Mouse (Mus musculus) liver, embryonic 12.5 days (tissue): ENCODE data around the gene Car11. TPM values are rescaled to one million over a fixed set of nuclear protein-coding genes. Genes with fewer than 3 reads are reported as not detected.

Experiments used
- ATAC-seq: fragments of 200-750 bp; cut with Nextera tagmentation; 2 replicates; pipeline ENCODE4 v1.8.0; 2017; ENCODE audit warnings: moderate number of reproducible peaks, mild to moderate bottlenecking, moderate library complexity
- H3K27ac ChIP-seq: fragments of 300-500 bp; sonication (generic); 2 replicates; pipeline ENCODE4 v1.5.1; 2016; ENCODE audit warnings: mild to moderate bottlenecking
- H3K27me3 ChIP-seq: fragments of 300-500 bp; sonication (generic); replicated peaks from 2 replicates; pipeline ENCODE4 v1.6.1; 2016; ENCODE audit warnings: mild to moderate bottlenecking, moderate library complexity
- H3K36me3 ChIP-seq: fragments of 300-500 bp; sonication (generic); 2 replicates; pipeline ENCODE4 v1.6.1; 2016; ENCODE audit warnings: mild to moderate bottlenecking, moderate library complexity
- H3K4me1 ChIP-seq: fragments of 300-500 bp; sonication (generic); 2 replicates; pipeline ENCODE4 v1.6.1; 2016
- H3K4me2 ChIP-seq: fragments of 300-500 bp; sonication (generic); 2 replicates; pipeline ENCODE4 v1.6.1; 2016; ENCODE audit warnings: mild to moderate bottlenecking, moderate library complexity
- H3K4me3 ChIP-seq: fragments of 300-500 bp; sonication (generic); 2 replicates; pipeline ENCODE4 v1.5.1; 2016; ENCODE audit warnings: mild to moderate bottlenecking, moderate library complexity
- H3K9ac ChIP-seq: fragments of 300-500 bp; sonication (generic); 2 replicates; pipeline ENCODE4 v1.6.1; 2016; ENCODE audit warnings: mild to moderate bottlenecking, moderate library complexity
- H3K9me3 ChIP-seq: fragments of 300-500 bp; sonication (generic); replicated peaks from 2 replicates; pipeline ENCODE4 v1.6.1; 2016; ENCODE audit warnings: mild to moderate bottlenecking, moderate library complexity
- WGBS: fragments of 180-500 bp; shearing (Covaris S2); methylation state at CpG from one replicate; pipeline ENCODE4 v1.1.7; 2016; ENCODE audit not compliant: insufficient replicate concordance; 5-methylcytosine and 5-hydroxymethylcytosine counted together
- polyA plus RNA-seq: library from polyadenylated mRNA; unstranded; fragments of >200 nt; fragmentation: Nextera tagmentation; extraction: Ambion mirVana; gene quantifications from 2 replicates; pipeline ENCODE4 v1.2.1, GENCODE M21; 2016

The Car11 gene
- polyA plus RNA-seq, 1 experiment from 2014 or later: 0.93 TPM

DNA sequence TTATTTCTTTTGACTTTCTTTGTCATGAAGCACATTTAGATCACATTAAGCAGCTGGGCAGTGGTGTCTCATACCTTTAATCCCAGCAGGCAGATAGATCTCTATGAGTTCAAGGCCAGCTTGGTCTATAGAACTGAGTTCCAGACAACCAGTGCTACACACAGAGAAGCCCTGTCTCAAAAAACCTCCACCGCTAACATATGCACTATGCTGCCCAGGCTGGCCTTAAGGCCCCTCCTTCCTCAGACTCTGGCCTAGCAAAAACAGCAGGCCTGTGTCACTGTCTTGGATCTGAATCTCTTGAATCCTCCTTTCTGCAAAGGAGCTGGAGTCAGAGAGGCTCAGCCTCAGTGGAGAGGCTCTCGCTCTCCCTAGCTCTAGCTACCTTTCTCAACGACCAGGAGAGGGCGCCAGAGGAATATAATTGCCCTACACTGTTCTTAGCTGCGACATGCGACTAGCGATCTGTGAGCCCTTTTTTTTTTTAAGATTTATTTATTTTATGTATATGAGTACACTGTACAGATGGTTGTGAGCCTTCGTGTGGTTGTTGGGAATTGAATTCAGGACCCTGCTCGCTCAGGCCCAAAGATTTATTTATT lies 39.6 kb downstream of the Car11 start:
- H3K4me3 ChIP-seq: no peak overlapping the region
- H3K9me3 ChIP-seq: no peaks in the 10 kb centered on the region
- no peak for ATAC-seq
- no peak overlapping the region for H3K4me2 ChIP-seq
- WGBS: 6% methylated on average over 9 of the region's 9 CpGs
- H3K9ac ChIP-seq: no peak overlapping the region
- H3K27ac ChIP-seq: no peak overlapping the region
- H3K27me3 ChIP-seq: peaks cover 26% of the 10 kb centered on the region; the same call in 1 of the 2 replicates
- H3K4me1 ChIP-seq: peaks cover 17% of the 10 kb centered on the region
- H3K36me3 ChIP-seq: no peaks in the 10 kb centered on the region

DNA sequence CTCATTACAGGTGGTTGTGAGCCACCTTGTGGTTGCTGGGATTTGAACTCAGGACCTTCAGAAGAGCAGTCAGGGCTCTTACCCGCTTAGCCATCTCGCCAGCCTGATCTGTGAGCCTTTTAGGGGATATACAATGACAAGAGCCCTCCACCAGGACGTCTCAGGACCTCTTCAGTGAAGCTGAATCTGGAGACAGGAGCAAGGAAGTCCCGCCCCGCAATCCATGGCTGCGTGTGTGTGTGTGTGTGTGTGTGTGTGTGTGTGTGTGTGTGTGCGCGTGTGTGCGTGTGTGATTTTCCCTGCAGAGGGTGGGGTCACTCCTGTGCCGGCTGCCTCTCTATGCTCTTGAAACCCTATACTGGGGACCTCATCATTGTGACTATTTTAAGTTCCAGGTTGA lies 40.2 kb downstream of the Car11 start:
- H3K4me1 ChIP-seq: peaks cover 17% of the 10 kb centered on the region
- no peak overlapping the region for H3K27ac ChIP-seq
- peaks cover 26% of the 10 kb centered on the region; the same call in 1 of the 2 replicates for H3K27me3 ChIP-seq
- no peak overlapping the region for H3K4me3 ChIP-seq
- no peak for ATAC-seq
- WGBS: 60% methylated on average over 10 of the region's 10 CpGs
- H3K9ac ChIP-seq: no peak overlapping the region
- H3K9me3 ChIP-seq: no peaks in the 10 kb centered on the region
- no peaks in the 10 kb centered on the region for H3K36me3 ChIP-seq
- H3K4me2 ChIP-seq: no peak overlapping the region

- Histone ChIP-seq H3K4me1 (peaks cover 17% of the 10 kb centered on the region), H3K4me2 (peak overlapping the region; percentile 52), H3K36me3 (no peaks in the 10 kb centered on the region), H3K9ac (no peak overlapping the region), H3K9me3 (no peaks in the 10 kb centered on the region), H3K27me3 (peaks cover 31% of the 10 kb centered on the region), H3K4me3 (no peak overlapping the region; the same call in 1 of the 2 replicates), H3K27ac (no peak overlapping the region)
- no peak for ATAC-seq
- WGBS: 39% methylated on average over 12 of the region's 12 CpGs
These were observed 41.7 kb downstream of the Car11 start for GRCm38 (mm10) chr7:45741308-45741707.

DNA sequence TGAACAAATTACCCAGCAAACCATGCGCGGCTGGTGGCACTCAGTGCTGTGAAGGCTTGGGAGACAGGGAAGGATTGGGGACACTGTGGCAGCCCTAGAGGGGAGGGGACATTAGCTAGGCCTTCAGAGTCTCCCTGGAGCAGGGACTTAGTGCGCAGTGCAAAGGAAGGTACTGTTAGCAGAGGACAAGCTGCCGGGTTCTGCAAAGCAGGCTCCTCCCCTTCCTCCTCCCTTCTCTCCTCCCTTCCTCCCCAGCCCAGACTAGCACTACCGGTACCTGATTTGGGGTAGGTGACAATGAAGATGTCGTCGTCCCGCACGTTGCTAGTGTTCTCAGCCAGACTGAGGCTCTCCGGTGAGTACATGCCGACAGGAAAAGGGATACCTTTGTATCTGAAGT lies 42.1 kb downstream of the Car11 start:
- Histone ChIP-seq H3K9me3 (0 out of 2 replicates have a peak, but pooled peaks cover 3% of the 10 kb centered on the region), H3K4me2 (peak overlapping the region; percentile 52), H3K27me3 (peaks cover 31% of the 10 kb centered on the region), H3K4me3 (peak overlapping the region; percentile 22; the same call in 1 of the 2 replicates), H3K27ac (no peak overlapping the region), H3K36me3 (no peaks in the 10 kb centered on the region), H3K9ac (no peak overlapping the region), H3K4me1 (peaks cover 17% of the 10 kb centered on the region)
- no peak; the same call in 1 of the 2 replicates for ATAC-seq
- WGBS: 28% methylated on average over 11 of the region's 11 CpGs

- no peak overlapping the region for H3K9ac ChIP-seq
- no peak for ATAC-seq
- no peaks in the 10 kb centered on the region for H3K36me3 ChIP-seq
- peaks cover 31% of the 10 kb centered on the region for H3K27me3 ChIP-seq
- no peak overlapping the region for H3K27ac ChIP-seq
- H3K9me3 ChIP-seq: 0 out of 2 replicates have a peak, but pooled peaks cover 4% of the 10 kb centered on the region
- H3K4me3 ChIP-seq: peak overlapping the region; percentile 22; the same call in 1 of the 2 replicates
- H3K4me1 ChIP-seq: peaks cover 17% of the 10 kb centered on the region
- WGBS: 29% methylated on average over 19 of the region's 19 CpGs
- peak overlapping the region; percentile 52 for H3K4me2 ChIP-seq
These were observed 42.7 kb downstream of the Car11 start for GRCm38 (mm10) chr7:45742338-45742737.

DNA sequence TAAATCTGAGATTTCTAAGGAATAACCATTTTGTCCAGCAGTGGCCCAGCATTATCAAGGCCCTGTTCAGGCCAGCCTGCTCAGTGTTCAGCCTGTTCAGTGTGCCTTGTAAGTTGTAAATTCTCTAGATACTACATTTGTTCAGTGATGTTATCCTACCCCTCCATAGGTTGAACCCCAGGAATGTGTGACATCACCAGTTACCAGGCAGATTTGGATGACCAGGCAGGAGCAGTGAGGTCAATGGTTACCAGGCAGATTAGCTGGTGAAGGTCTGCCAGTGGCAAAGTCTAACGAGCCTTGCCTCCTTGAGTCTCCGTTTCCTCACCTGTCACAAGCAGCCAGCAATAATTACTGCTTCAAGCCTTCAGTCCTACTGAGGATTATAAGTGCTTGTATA lies 44.7 kb downstream of the Car11 start:
- WGBS: 51% methylated on average over 2 of the region's 2 CpGs
- no peak overlapping the region for H3K4me3 ChIP-seq
- H3K36me3 ChIP-seq: no peaks in the 10 kb centered on the region
- H3K4me2 ChIP-seq: no peak overlapping the region
- ATAC-seq: no peak
- H3K9ac ChIP-seq: no peak overlapping the region
- peaks cover 19% of the 10 kb centered on the region for H3K4me1 ChIP-seq
- peaks cover 27% of the 10 kb centered on the region for H3K27me3 ChIP-seq
- no peak overlapping the region for H3K27ac ChIP-seq
- H3K9me3 ChIP-seq: 0 out of 2 replicates have a peak, but pooled peaks cover 4% of the 10 kb centered on the region

- Histone ChIP-seq H3K9me3 (0 out of 2 replicates have a peak, but pooled peaks cover 4% of the 10 kb centered on the region), H3K27ac (no peak overlapping the region), H3K4me2 (no peak overlapping the region), H3K27me3 (peaks cover 19% of the 10 kb centered on the region), H3K36me3 (no peaks in the 10 kb centered on the region), H3K4me3 (no peak overlapping the region), H3K4me1 (peaks cover 17% of the 10 kb centered on the region), H3K9ac (no peak overlapping the region)
- no peak for ATAC-seq
- WGBS: 57% methylated on average over 6 of the region's 6 CpGs
These were observed 46.9 kb downstream of the Car11 start for GRCm38 (mm10) chr7:45746518-45746917.

GRCm38 (mm10) chr7:45747450-45747849 lies 47.8 kb downstream of the Car11 start:
- Histone ChIP-seq H3K4me3 (no peak overlapping the region), H3K4me2 (no peak overlapping the region), H3K27ac (no peak overlapping the region), H3K36me3 (no peaks in the 10 kb centered on the region), H3K4me1 (peaks cover 8% of the 10 kb centered on the region; the same call in 1 of the 2 replicates), H3K9ac (no peak overlapping the region), H3K9me3 (0 out of 2 replicates have a peak, but pooled peaks cover 4% of the 10 kb centered on the region), H3K27me3 (peaks cover 11% of the 10 kb centered on the region)
- WGBS: 77% methylated on average over 5 of the region's 5 CpGs
- ATAC-seq: no peak

- H3K4me1 ChIP-seq: peaks cover 6% of the 10 kb centered on the region; the same call in 1 of the 2 replicates
- H3K9me3 ChIP-seq: 0 out of 2 replicates have a peak, but pooled peaks cover 4% of the 10 kb centered on the region
- no peak overlapping the region for H3K4me2 ChIP-seq
- peaks cover 5% of the 10 kb centered on the region for H3K27me3 ChIP-seq
- H3K9ac ChIP-seq: no peak overlapping the region
- no peak overlapping the region for H3K4me3 ChIP-seq
- no peaks in the 10 kb centered on the region for H3K36me3 ChIP-seq
- H3K27ac ChIP-seq: no peak overlapping the region
- WGBS: 34% methylated on average over 7 of the region's 7 CpGs
- no peak for ATAC-seq
These were observed 48.5 kb downstream of the Car11 start for GRCm38 (mm10) chr7:45748110-45748509.

DNA sequence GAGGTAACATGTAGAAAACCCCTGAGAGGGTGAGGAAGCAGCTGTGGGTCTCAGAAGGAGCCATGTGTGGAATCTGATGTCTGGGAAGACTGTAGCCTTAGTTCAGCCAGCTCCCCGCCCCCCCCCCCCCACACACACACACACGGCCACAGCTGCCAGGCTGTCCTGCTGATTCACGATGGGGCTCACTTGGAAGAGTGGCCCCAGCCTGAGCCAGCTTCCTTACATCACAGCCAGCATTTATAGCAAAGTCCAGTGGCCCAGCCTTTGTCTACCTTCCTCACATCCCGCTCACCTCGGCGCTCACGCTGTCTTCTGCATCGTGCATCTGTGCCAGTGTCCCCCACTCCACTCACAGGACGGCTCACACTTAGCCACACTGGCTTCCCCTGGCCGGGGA lies 49.8 kb downstream of the Car11 start:
- H3K9ac ChIP-seq: no peak overlapping the region
- no peak overlapping the region for H3K4me2 ChIP-seq
- peaks cover 6% of the 10 kb centered on the region; the same call in 1 of the 2 replicates for H3K4me1 ChIP-seq
- peaks cover 5% of the 10 kb centered on the region for H3K27me3 ChIP-seq
- WGBS: 45% methylated on average over 7 of the region's 10 CpGs
- H3K36me3 ChIP-seq: no peaks in the 10 kb centered on the region
- no peak for ATAC-seq
- H3K4me3 ChIP-seq: no peak overlapping the region
- 0 out of 2 replicates have a peak, but pooled peaks cover 4% of the 10 kb centered on the region for H3K9me3 ChIP-seq
- H3K27ac ChIP-seq: no peak overlapping the region

DNA sequence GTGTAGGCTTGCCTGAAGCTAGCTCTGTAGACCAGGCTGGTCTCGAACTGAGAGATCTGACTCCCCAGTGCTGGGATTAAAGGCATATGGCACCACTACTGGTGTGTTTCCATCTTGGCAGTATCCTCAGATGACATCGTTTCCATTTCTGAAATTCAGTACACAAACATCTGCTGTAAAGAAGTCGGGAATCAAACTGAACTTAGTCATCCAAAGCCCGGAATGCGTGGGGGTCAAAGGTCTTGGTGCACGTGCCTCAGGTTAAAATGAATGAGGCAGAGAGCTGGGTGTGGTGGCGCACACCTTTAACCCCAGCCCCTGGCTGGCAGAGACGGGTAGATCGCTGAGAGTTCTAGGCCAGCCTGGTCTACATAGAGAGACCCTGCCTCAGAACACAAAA lies 50.5 kb downstream of the Car11 start:
- H3K9ac ChIP-seq: no peak overlapping the region
- H3K27ac ChIP-seq: no peak overlapping the region
- H3K4me3 ChIP-seq: no peak overlapping the region
- H3K4me1 ChIP-seq: peaks cover 6% of the 10 kb centered on the region; the same call in 1 of the 2 replicates
- H3K9me3 ChIP-seq: 0 out of 2 replicates have a peak, but pooled peaks cover 4% of the 10 kb centered on the region
- no peaks in the 10 kb centered on the region for H3K36me3 ChIP-seq
- 65% methylated on average over 9 of the region's 9 CpGs for WGBS
- H3K27me3 ChIP-seq: peaks cover 5% of the 10 kb centered on the region
- H3K4me2 ChIP-seq: no peak overlapping the region
- no peak for ATAC-seq
